Mouse (Mus musculus) cerebellum, postnatal 14 days (tissue): ENCODE data around the gene Tmem30c.

ENCODE experiments used
- DNase-seq, 2 experiments: peaks; one replicate each; pipeline ENCODE4 v3.0.0; 2021; ENCODE audit warnings: mixed read lengths in 2 of 2

Gene Tmem30c

GRCm38 (mm10) chr16:57226444-57226843 is 66.2 kb downstream of the Tmem30c start:
- no peak for DNase-seq

- DNase-seq: no peak
Observed at GRCm38 (mm10) chr16:57220361-57220760, 72.3 kb downstream of the Tmem30c start.
